Mouse (Mus musculus) central nervous system, embryonic 18 days (tissue): Measurements from ENCODE around the gene Pitpnb. TPM values are rescaled to one million over a fixed set of nuclear protein-coding genes. Genes with fewer than 3 reads are reported as not detected.

ENCODE experiments used
- polyA plus RNA-seq: library from polyadenylated mRNA; depleted of rRNA; stranded (reverse); fragments of >200 nt; gene quantifications from 2 replicates; pipeline ENCODE4 v1.2.3, GENCODE M21; 2012; rRNA removed

The Pitpnb gene
- 66.7 and 67.2 TPM in 2 replicates for polyA plus RNA-seq

GRCm38 (mm10) chr5:111330417-111331098 lies at the start of gene Pitpnb:
Pitpnb (plus strand) TSS chr5:111330763.

GRCm38 (mm10) chr5:111416591-111417374 lies 86.2 kb downstream of the Pitpnb start, which contains the start of gene Mn1:
Mn1 (plus strand) TSS chr5:111417362.

Other genes starting within 250 kb of the Pitpnb start
- 26.4 and 41.2 TPM in 2 replicates for gene Mn1, start 86.6 kb downstream of the Pitpnb start, polyA plus RNA-seq